Mouse (Mus musculus): ENCODE measurements around the gene Ccno. TPM values are rescaled to one million over a fixed set of nuclear protein-coding genes. Genes with fewer than 3 reads are reported as not detected.
A peak's percentile ranks its signal among the peaks of the same experiment; 100 is the strongest.
"Not testable (repeated sequence)": the region's sequence is repeated elsewhere in the genome, so short reads cannot be mapped to it uniquely, and the experiment has no call there.

Ccno gene
- polyA plus RNA-seq, 1 experiment from 2014 or later: 3.0 TPM

GRCm38 (mm10) chr13:112988866-112989265 lies 1.3 kb downstream of the Ccno start:
- H3K36me3 ChIP-seq (replicated peaks): no peaks in the 10 kb centered on the region
- H3K4me3 ChIP-seq: peak overlapping the region; percentile 58
- DNase-seq (ENCODE audit: extremely low spot score, low spot score): no peak
- 2% methylated on average over 19 of the region's 19 CpGs for WGBS
- peaks cover 53% of the 10 kb centered on the region for H3K4me1 ChIP-seq
- no peaks in the 10 kb centered on the region for H3K9me3 ChIP-seq
- H3K27me3 ChIP-seq (ENCODE audit: poor library complexity, severe bottlenecking): peaks cover 97% of the 10 kb centered on the region
- no peak overlapping the region for H3K27ac ChIP-seq

- DNase-seq (ENCODE audit: extremely low spot score, low spot score): peak; percentile 40
- 1% methylated on average over 23 of the region's 23 CpGs for whole genome bisulfite sequencing
- Histone ChIP-seq H3K36me3 (replicated peaks) (no peaks in the 10 kb centered on the region), H3K4me3 (peak overlapping the region; percentile 58), H3K9me3 (no peaks in the 10 kb centered on the region), H3K4me1 (peaks cover 59% of the 10 kb centered on the region), H3K27me3 (ENCODE audit: poor library complexity, severe bottlenecking) (peaks cover 97% of the 10 kb centered on the region), H3K27ac (no peak overlapping the region)
Measured at GRCm38 (mm10) chr13:112989541-112989940, 1.9 kb downstream of the Ccno start.

DNA sequence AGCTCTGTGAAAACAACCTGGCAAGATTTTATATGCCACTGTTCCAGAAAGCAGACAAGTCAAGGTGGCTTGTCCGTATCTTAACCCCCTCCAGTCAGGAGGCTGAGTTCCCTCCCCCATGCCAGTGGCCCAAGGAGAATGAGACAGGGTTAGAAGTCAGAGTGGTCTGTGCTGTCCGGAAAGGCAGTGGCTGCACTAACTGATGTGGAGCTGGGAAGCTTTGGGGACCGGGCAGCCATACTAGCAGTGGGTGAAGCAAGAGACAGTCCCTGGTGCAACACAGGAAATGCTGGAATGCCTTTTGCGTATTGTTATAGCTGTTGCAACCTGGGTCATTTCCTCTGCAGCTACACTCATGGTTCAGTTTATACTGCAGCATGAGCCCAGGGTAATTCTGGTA lies 2.7 kb downstream of the Ccno start:
- Histone ChIP-seq H3K4me3 (no peak overlapping the region), H3K36me3 (replicated peaks) (no peaks in the 10 kb centered on the region), H3K4me1 (peaks cover 59% of the 10 kb centered on the region), H3K27ac (no peak overlapping the region), H3K9me3 (no peaks in the 10 kb centered on the region), H3K27me3 (ENCODE audit: poor library complexity, severe bottlenecking) (peaks cover 99% of the 10 kb centered on the region)
- no peak for DNase-seq (ENCODE audit: extremely low spot score, low spot score)
- WGBS: 12% methylated on average over 4 of the region's 4 CpGs

GRCm38 (mm10) chr13:112993531-112994152 lies 6.0 kb downstream of the Ccno start, which contains the start of gene Mcidas:
TSS of gene Mcidas (plus strand) at chr13:112993845.
- peaks cover 99% of the 10 kb centered on the region for H3K27me3 ChIP-seq (ENCODE audit: poor library complexity, severe bottlenecking)
- H3K36me3 ChIP-seq (replicated peaks): no peaks in the 10 kb centered on the region
- WGBS: under 1% methylated on average over 60 of the region's 63 CpGs
- 0 out of 2 replicates have a peak within 1 kb of the TSS, but pooled peaks have one; percentile 6 for H3K27ac ChIP-seq
- peak within 1 kb of the TSS; percentile 54 for H3K4me3 ChIP-seq
- DNase-seq (ENCODE audit: extremely low spot score, low spot score): peak; percentile 51
- peaks cover 32% of the 10 kb centered on the region for H3K4me1 ChIP-seq
- no peaks in the 10 kb centered on the region for H3K9me3 ChIP-seq

- Histone ChIP-seq H3K4me1 (peaks cover 32% of the 10 kb centered on the region), H3K27ac (0 out of 2 replicates have a peak overlapping the region, but pooled peaks have one; percentile 6), H3K4me3 (peak overlapping the region; percentile 54), H3K36me3 (replicated peaks) (no peaks in the 10 kb centered on the region), H3K27me3 (ENCODE audit: poor library complexity, severe bottlenecking) (peaks cover 99% of the 10 kb centered on the region), H3K9me3 (no peaks in the 10 kb centered on the region)
- under 1% methylated on average over 25 of the region's 25 CpGs for WGBS
- DNase-seq (ENCODE audit: extremely low spot score, low spot score): peak; percentile 60
Measured at GRCm38 (mm10) chr13:112994191-112994590, 6.6 kb downstream of the Ccno start.

DNA sequence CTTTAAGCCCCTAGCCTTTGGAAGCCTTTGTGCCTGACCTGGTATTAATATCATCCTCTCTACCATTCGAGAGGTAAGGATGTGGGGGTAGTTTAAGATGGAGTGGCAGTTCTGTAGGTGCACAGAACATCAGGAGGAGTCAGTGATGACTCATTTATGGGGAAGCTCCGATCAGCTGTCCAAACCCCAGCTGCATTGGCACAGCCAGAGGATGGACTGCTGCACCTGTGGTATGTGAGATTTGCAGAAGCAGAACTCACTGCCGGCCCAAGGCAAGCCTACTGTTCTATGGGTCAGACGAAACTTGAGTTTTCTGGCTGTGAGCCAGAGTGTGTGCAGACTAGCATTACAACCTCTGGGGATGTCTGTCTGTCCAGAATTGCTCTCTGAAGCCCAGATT lies 8.8 kb downstream of the Ccno start:
- Histone ChIP-seq H3K27ac (no peak overlapping the region), H3K36me3 (replicated peaks) (no peaks in the 10 kb centered on the region), H3K4me3 (no peak overlapping the region), H3K9me3 (no peaks in the 10 kb centered on the region), H3K4me1 (peaks cover 24% of the 10 kb centered on the region), H3K27me3 (ENCODE audit: poor library complexity, severe bottlenecking) (peaks cover 99% of the 10 kb centered on the region)
- no peak for DNase-seq (ENCODE audit: extremely low spot score, low spot score)
- 60% methylated on average over 4 of the region's 4 CpGs for WGBS

DNA sequence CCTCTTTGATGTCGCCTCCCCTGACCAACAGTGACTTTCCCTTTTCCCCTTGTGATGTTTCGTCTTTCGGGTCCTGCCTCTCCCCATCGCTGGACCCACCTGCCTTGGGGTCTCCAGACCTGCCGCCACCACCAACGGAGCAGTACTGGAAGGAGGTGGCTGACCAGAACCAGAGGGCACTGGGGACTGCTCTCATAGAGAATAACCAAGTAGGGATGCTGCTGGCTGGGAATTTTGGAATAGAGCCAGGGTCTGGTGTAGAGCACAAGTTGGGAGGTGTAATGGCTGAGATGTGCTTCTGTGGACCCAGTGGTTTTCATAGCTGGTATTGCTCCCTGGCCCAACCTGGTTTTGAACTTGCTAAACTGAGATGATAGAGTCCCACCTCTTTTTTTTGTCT lies 9.8 kb downstream of the Ccno start:
- H3K27me3 ChIP-seq (ENCODE audit: poor library complexity, severe bottlenecking): peaks cover 99% of the 10 kb centered on the region
- H3K4me3 ChIP-seq: no peak overlapping the region
- H3K36me3 ChIP-seq (replicated peaks): no peaks in the 10 kb centered on the region
- no peak for DNase-seq (ENCODE audit: extremely low spot score, low spot score)
- peaks cover 24% of the 10 kb centered on the region for H3K4me1 ChIP-seq
- H3K9me3 ChIP-seq: no peaks in the 10 kb centered on the region
- H3K27ac ChIP-seq: no peak overlapping the region
- 54% methylated on average over 6 of the region's 6 CpGs for WGBS

DNA sequence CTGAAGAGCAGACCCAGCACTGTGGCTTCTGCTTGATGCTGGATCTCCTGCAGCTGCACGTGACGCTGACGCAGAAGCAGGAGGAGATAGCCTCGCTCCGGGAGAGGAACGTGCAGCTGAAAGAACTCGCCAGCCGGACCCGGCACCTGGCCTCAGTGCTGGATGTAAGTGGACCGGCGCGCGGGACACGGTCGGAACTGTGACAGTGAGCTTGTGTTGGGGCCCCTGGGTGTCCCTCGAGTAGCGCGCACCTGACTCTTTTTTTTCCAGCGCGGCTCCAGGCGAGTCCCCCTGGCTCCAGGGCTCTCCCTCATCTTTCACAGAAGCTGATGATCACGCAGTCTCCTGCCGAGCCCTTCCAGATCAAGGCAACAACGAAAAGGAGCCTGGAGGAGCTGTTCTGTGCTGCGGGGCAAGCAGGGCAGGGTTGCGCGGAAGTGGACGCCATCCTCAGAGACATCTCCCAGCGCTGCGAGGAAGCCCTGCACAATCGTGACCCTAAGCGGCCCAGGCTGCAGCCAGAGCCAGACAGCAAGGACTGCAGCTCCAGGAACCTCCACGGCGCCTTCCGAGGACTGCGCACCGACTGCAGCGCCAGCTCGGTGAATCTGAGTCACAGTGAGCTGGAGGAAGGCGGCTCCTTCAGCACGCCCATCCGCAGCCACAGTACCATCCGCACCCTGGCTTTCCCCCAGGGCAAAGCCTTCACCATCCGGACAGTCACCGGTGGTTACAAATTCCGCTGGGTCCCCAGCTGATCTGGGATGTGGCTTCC lies 11.0 kb downstream of the Ccno start:
- peak; percentile 51 for DNase-seq (ENCODE audit: extremely low spot score, low spot score)
- under 1% methylated on average over 46 of the region's 46 CpGs for WGBS
- peaks cover 86% of the 10 kb centered on the region for H3K27me3 ChIP-seq (ENCODE audit: poor library complexity, severe bottlenecking)
- peak overlapping the region; percentile 53 for H3K4me3 ChIP-seq
- H3K9me3 ChIP-seq: no peaks in the 10 kb centered on the region
- H3K4me1 ChIP-seq: peaks cover 19% of the 10 kb centered on the region
- no peaks in the 10 kb centered on the region for H3K36me3 ChIP-seq (replicated peaks)
- H3K27ac ChIP-seq: no peak overlapping the region

- DNase-seq (ENCODE audit: extremely low spot score, low spot score): no peak
- 85% methylated on average over 3 of the region's 3 CpGs for WGBS
- Histone ChIP-seq H3K4me1 (peaks cover 11% of the 10 kb centered on the region), H3K27me3 (ENCODE audit: poor library complexity, severe bottlenecking) (peaks cover 72% of the 10 kb centered on the region), H3K4me3 (no peak overlapping the region), H3K9me3 (no peaks in the 10 kb centered on the region), H3K36me3 (replicated peaks) (no peaks in the 10 kb centered on the region), H3K27ac (no peak overlapping the region)
Measured at GRCm38 (mm10) chr13:113000090-113000489, 12.5 kb downstream of the Ccno start.

DNA sequence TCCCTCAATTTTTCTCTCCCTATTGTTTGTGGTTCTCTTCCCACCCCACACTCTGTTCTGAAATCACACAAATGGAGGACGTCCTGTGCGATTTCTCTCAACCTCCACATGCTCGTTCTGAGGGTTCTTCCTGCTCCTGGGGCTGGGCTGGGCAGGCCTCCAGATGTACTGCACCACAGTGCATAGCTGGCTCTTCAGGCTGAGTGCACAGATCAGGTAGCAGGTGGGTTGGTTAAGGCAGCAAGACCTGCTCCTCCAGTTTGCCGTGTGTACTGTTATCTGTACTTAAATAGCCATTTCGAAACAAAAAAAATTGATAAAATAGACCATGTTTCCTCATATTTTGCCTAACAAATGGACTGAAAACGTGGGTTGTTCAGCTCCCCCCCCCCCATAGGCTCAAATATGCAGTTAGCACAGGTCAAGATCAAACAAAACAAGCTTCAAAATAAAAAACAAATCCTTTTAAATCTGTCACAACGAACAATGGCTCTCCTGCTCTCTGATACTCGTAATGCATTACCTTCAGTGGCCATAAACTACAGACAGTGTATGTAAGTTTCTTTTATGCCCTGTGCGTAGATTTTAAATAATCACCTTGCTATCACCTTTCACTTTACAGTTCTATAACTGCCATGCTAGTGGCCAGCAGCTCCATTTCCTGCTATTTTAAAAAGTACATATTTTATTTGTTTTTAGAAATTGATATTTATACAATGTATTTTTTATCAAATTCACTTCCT lies 13.1 kb downstream of the Ccno start:
- Histone ChIP-seq H3K4me1 (peaks cover 11% of the 10 kb centered on the region), H3K27me3 (ENCODE audit: poor library complexity, severe bottlenecking) (peaks cover 65% of the 10 kb centered on the region), H3K9me3 (no peaks in the 10 kb centered on the region), H3K4me3 (no peak overlapping the region), H3K27ac (no peak overlapping the region), H3K36me3 (replicated peaks) (no peaks in the 10 kb centered on the region)
- DNase-seq (ENCODE audit: extremely low spot score, low spot score): no peak
- 72% methylated on average over 9 of the region's 9 CpGs for WGBS

- DNase-seq (ENCODE audit: extremely low spot score, low spot score): no peak
- Histone ChIP-seq H3K9me3 (no peaks in the 10 kb centered on the region), H3K27me3 (ENCODE audit: poor library complexity, severe bottlenecking) (no peaks in the 10 kb centered on the region), H3K4me1 (no peaks in the 10 kb centered on the region), H3K36me3 (replicated peaks) (no peaks in the 10 kb centered on the region), H3K4me3 (no peak overlapping the region), H3K27ac (no peak overlapping the region)
- 88% methylated on average over 6 of the region's 6 CpGs for WGBS
Measured at GRCm38 (mm10) chr13:113012683-113013082, 25.1 kb downstream of the Ccno start.

DNA sequence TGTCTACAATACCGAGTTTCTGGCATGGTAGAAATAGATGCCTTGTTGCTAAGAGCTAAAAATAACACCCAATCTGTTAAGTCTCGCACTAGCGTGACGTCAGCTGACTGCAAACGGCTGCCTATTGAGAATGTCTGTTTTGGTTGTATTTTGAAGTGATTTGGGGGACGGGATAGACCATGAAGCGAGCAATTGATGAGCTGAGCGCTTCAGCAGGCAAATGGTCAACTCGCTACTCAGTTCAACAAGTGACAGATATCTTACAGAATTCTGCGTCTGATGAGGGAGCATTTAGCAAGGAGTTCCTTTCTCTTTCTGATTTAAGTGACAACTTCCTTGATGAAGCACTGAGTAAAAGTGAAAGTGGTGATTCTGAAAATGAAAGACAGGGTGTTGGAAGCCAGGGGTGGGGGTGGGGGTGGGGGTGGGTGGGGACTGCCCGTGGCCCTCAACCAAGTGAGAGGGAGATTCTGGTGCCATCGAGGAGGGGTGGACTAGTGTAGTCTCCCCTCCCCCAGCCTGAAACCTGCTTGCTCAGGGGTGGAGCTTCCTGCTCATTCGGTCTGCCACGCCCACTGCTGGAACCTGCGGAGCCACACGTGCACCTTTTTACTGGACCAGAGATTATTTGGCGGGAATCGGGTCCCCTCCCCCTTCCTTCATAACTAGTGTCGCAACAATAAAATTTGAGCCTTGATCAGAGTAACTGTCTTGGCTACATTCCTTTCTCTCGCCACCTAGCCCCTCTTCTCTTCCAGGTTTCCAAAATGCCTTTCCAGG lies 25.8 kb downstream of the Ccno start:
- not testable (repeated sequence) for H3K27me3 ChIP-seq (ENCODE audit: poor library complexity, severe bottlenecking); H3K9me3 ChIP-seq; H3K4me1 ChIP-seq; H3K4me3 ChIP-seq; DNase-seq (ENCODE audit: extremely low spot score, low spot score); H3K36me3 ChIP-seq (replicated peaks); H3K27ac ChIP-seq
- 61% methylated on average over 19 of the region's 20 CpGs for WGBS
